Mouse (Mus musculus) heart, adult 9 months (tissue): ENCODE data around the gene Glyr1.

Experiments used
- DNase-seq, 2 experiments: peaks; one replicate each; pipeline ENCODE4 v3.0.0; 2022; ENCODE audit warnings: low spot score in 2 of 2

The Glyr1 gene

GRCm38 (mm10) chr16:5012036-5013005, 37.3 kb downstream of the Glyr1 start:
- no peak for DNase-seq

- peak in 1 of 2 experiments; percentile 9 for DNase-seq
These were observed 38.4 kb downstream of the Glyr1 start for GRCm38 (mm10) chr16:5011285-5011684.

- peak; percentile 19 to 24 for DNase-seq
These were observed 39.2 kb downstream of the Glyr1 start for GRCm38 (mm10) chr16:5010371-5010935.

GRCm38 (mm10) chr16:5008076-5008475, 41.6 kb downstream of the Glyr1 start:
- no peak for DNase-seq

GRCm38 (mm10) chr16:5007492-5007891, 42.2 kb downstream of the Glyr1 start:
- DNase-seq: no peak

- DNase-seq: no peak
These were observed 42.6 kb downstream of the Glyr1 start, which contains the start of gene Smim22 for GRCm38 (mm10) chr16:5007067-5007466. TSS of gene Smim22 (plus strand) at chr16:5007288.

- no peak for DNase-seq
These were observed 49.1 kb downstream of the Glyr1 start for GRCm38 (mm10) chr16:5000611-5001010.

GRCm38 (mm10) chr16:4998984-4999383, 50.7 kb downstream of the Glyr1 start:
- DNase-seq: no peak

- DNase-seq: peak; percentile 14 to 20
These were observed 52.1 kb downstream of the Glyr1 start, which contains the start of gene Sept12 for GRCm38 (mm10) chr16:4997553-4997952. TSS of gene Sept12 (minus strand) at chr16:4997852.

GRCm38 (mm10) chr16:4993276-4993675, 56.4 kb downstream of the Glyr1 start:
- DNase-seq: no peak

GRCm38 (mm10) chr16:4984717-4985116, 64.9 kb downstream of the Glyr1 start:
- DNase-seq: no peak

GRCm38 (mm10) chr16:4979755-4980380, 69.8 kb downstream of the Glyr1 start:
- DNase-seq: peak in 1 of 2 experiments; percentile 7

- DNase-seq: peak in 1 of 2 experiments; percentile 5
These were observed 71.2 kb downstream of the Glyr1 start for GRCm38 (mm10) chr16:4978275-4979051.

GRCm38 (mm10) chr16:4976180-4976579, 73.5 kb downstream of the Glyr1 start:
- DNase-seq: no peak

- no peak for DNase-seq
These were observed 75.1 kb downstream of the Glyr1 start for GRCm38 (mm10) chr16:4974521-4974920.

- DNase-seq: peak; percentile 3 to 39
These were observed 78.0 kb downstream of the Glyr1 start for GRCm38 (mm10) chr16:4971626-4972025.

GRCm38 (mm10) chr16:4969055-4969843, 80.4 kb downstream of the Glyr1 start:
- DNase-seq: peak; percentile 4 to 16

- no peak for DNase-seq
These were observed 81.2 kb downstream of the Glyr1 start for GRCm38 (mm10) chr16:4968426-4968825.

GRCm38 (mm10) chr16:4965392-4966129, 84.1 kb downstream of the Glyr1 start:
- no peak for DNase-seq
